ENCODE assay signal across 18 mouse cellular contexts in genomic region chr7:51975181-51975580, GRCm38 (mm10). TPM values are rescaled to one million over a fixed set of nuclear protein-coding genes. Genes with fewer than 3 reads are reported as not detected.
DNase-seq lines count a peak whose midpoint lies in the region; ATAC-seq and TF ChIP-seq lines count a peak whose summit lies in the region.
"Had no signal": no experiment of that assay in that cellular context is flagged by ENCODE, and none has a peak within 500 bp of the region (broad histone marks: within the 10 kb centered on the region; RNA-seq: fewer than 3 reads in every experiment).

No protein-coding gene starts in this region.

- WGBS in limb, embryonic 12.5 days = 73% methylated on average over 6 of the region's 6 CpGs
- 81% methylated on average over 6 of the region's 6 CpGs for WGBS in limb, embryonic 10.5 days
- WGBS in liver, embryonic 15.5 days (ENCODE audit: insufficient replicate concordance) = 36% methylated on average over 6 of the region's 6 CpGs

- H3K4me2 ChIP-seq in limb, embryonic 12.5 days = no peak overlapping the region
- no peak overlapping the region for H3K4me2 ChIP-seq in liver, embryonic 15.5 days

- H3K9ac ChIP-seq in limb, embryonic 12.5 days (replicated peaks) = no peak overlapping the region
- no peak overlapping the region for H3K9ac ChIP-seq in liver, embryonic 15.5 days

- H3K27me3 ChIP-seq in limb, embryonic 12.5 days = no peaks in the 10 kb centered on the region
- H3K27me3 ChIP-seq in limb, embryonic 10.5 days (ENCODE audit: low read depth, poor library complexity, severe bottlenecking) = no peaks in the 10 kb centered on the region
- no peaks in the 10 kb centered on the region for H3K27me3 ChIP-seq in liver, embryonic 15.5 days

- no peak for TF ChIP-seq CTCF in brain, embryonic 14.5 days (IDR thresholded peaks at IDR 0.05; ENCODE audit: borderline replicate concordance, extremely low read depth, insufficient read depth, insufficient read length)

- peaks cover 16% of the 10 kb centered on the region; the same call in 1 of the 2 replicates for H3K36me3 ChIP-seq in limb, embryonic 12.5 days
- H3K36me3 ChIP-seq in limb, embryonic 10.5 days = no peaks in the 10 kb centered on the region
- H3K36me3 ChIP-seq in liver, embryonic 15.5 days (replicated peaks) = no peaks in the 10 kb centered on the region

- intact Hi-C loops in left cerebral cortex, postnatal 10 days (cut with DNase I) = loop anchor here (10.0 kb wide), 1 partner anchor 480 kb away; no protein-coding TSS in a partner anchor

- H3K4me3 ChIP-seq in limb, embryonic 12.5 days (replicated peaks) = no peak overlapping the region
- no peak overlapping the region for H3K4me3 ChIP-seq in limb, embryonic 10.5 days
- no peak overlapping the region for H3K4me3 ChIP-seq in liver, embryonic 15.5 days (replicated peaks)

- ATAC-seq in limb, embryonic 12.5 days (ENCODE audit: insufficient number of reproducible peaks, insufficient read depth, low FRiP score, low TSS enrichment, low read depth) = no peak
- ATAC-seq in liver, embryonic 15.5 days (ENCODE audit: insufficient read depth) = peak; percentile 57; the same call in 1 of the 2 replicates

- peak; percentile 37 to 82 for DNase-seq in adrenal gland, adult (ENCODE audit: inconsistent age in 2 of 2, low spot score in 1 of 2)
- no peak for DNase-seq in adrenal gland, postnatal 25 days
- DNase-seq in limb, embryonic 10.5 days (ENCODE audit: low spot score) = no peak
- peak; percentile 71 for DNase-seq in brain, embryonic 14.5 days (ENCODE audit: low read depth)
- DNase-seq in embryo, embryonic 9.5 days (ENCODE audit: extremely low spot score) = no peak
- DNase-seq in left cerebral cortex, postnatal 10 days (ENCODE audit: extremely low spot score in 1 of 2, low spot score in 2 of 2) = no peak
- DNase-seq: cerebellum, adult 8-10 months; heart, adult 18-20 months; kidney, adult 2 months; kidney, postnatal 25 days; layer of hippocampus, adult 9-11 months; lung, adult 2 months; right cerebral cortex, postnatal 14 days had no signal

- peak overlapping the region; percentile 35; the same call in 1 of the 2 replicates for H3K27ac ChIP-seq in limb, embryonic 12.5 days
- H3K27ac ChIP-seq in limb, embryonic 10.5 days = no peak overlapping the region
- no peak overlapping the region for H3K27ac ChIP-seq in liver, embryonic 15.5 days (replicated peaks)
- H3K27ac ChIP-seq: macrophage had no signal

- H3K4me1 ChIP-seq in limb, embryonic 12.5 days (replicated peaks) = peaks cover 22% of the 10 kb centered on the region
- H3K4me1 ChIP-seq in limb, embryonic 10.5 days = no peaks in the 10 kb centered on the region
- peaks cover 7% of the 10 kb centered on the region for H3K4me1 ChIP-seq in liver, embryonic 15.5 days (replicated peaks)

- no peaks in the 10 kb centered on the region for H3K9me3 ChIP-seq in limb, embryonic 12.5 days
- no peaks in the 10 kb centered on the region for H3K9me3 ChIP-seq in limb, embryonic 10.5 days (replicated peaks)
- no peaks in the 10 kb centered on the region for H3K9me3 ChIP-seq in liver, embryonic 15.5 days (replicated peaks)

- no peak for TF ChIP-seq POLR2A in brain, embryonic 14.5 days (IDR thresholded peaks at IDR 0.05; ENCODE audit: borderline replicate concordance, extremely low read depth, insufficient read depth, insufficient read length, poor library complexity, severe bottlenecking)

RNA-seq across cellular contexts. Expression of gene Svip, which starts 30.6 kb away (rescaled TPM):
- 29.4 and 35.8 TPM in 2 replicates for total RNA-seq in adrenal gland, postnatal 25 days (2021)
- polyA plus RNA-seq in limb, embryonic 12.5 days (2016; fragmentation: Nextera tagmentation; extraction: Ambion mirVana) = 3.4 TPM in 2 replicates
- polyA plus RNA-seq in limb, embryonic 10.5 days (2016; fragmentation: Nextera tagmentation; extraction: Ambion mirVana) = 1.8 and 2.0 TPM in 2 replicates
- 13.9 and 16.5 TPM in 2 replicates for polyA plus RNA-seq in brain, embryonic 14.5 days (2012; rRNA removed)
- 17.9 and 19.8 TPM in 2 replicates for polyA plus RNA-seq in liver, embryonic 15.5 days (2015; fragmentation: Nextera tagmentation; extraction: Ambion mirVana)
- 10 to 100 TPM; 24.5 to 24.9 TPM for total RNA-seq in left cerebral cortex, postnatal 10 days (2021)

RNA-seq across cellular contexts. Expression of gene 1700015G11Rik, which starts 40.3 kb away (rescaled TPM):
- not detected in 2 replicates for total RNA-seq in adrenal gland, postnatal 25 days (2021)
- polyA plus RNA-seq in limb, embryonic 12.5 days (2016; fragmentation: Nextera tagmentation; extraction: Ambion mirVana) = not detected in 2 replicates
- not detected in 2 replicates for polyA plus RNA-seq in limb, embryonic 10.5 days (2016; fragmentation: Nextera tagmentation; extraction: Ambion mirVana)
- not detected in 2 replicates for polyA plus RNA-seq in brain, embryonic 14.5 days (2012; rRNA removed)
- not detected in 2 replicates for polyA plus RNA-seq in liver, embryonic 15.5 days (2015; fragmentation: Nextera tagmentation; extraction: Ambion mirVana)
- total RNA-seq in left cerebral cortex, postnatal 10 days (2021) = not detected
- total RNA-seq: heart, adult 18-20 months; left cerebral cortex, postnatal 14 days had no signal
- polyA plus RNA-seq: heart, embryonic 16.5 days; kidney, adult 2 months; lung, adult 2 months; macrophage had no signal

Comparison
In these comparisons a context has a peak if more than half of its experiments do, and no peak if none do; other contexts are left out.
1. DNase-seq: peak in adrenal gland, adult (2 of 2) and brain, embryonic 14.5 days (single experiment); none in adrenal gland, postnatal 25 days (single experiment), limb, embryonic 10.5 days (single experiment), embryo, embryonic 9.5 days (single experiment) and left cerebral cortex, postnatal 10 days (0 of 2).